Mouse (Mus musculus) MEL (cell line): ENCODE measurements at regions not wholly inside any gene's neighbourhood (a gene's known extent, or its start where the extent isn't known, plus 50 kb on each side); places are given as distances from the start of the nearest gene placed in this dataset.
"Not testable (repeated sequence)": the region's sequence is repeated elsewhere in the genome, so short reads cannot be mapped to it uniquely, and the experiment has no call there.

Source experiments
- DNase-seq: peaks from one replicate; pipeline ENCODE4 v3.0.0; 2011; ENCODE audit warnings: low read depth, low spot score
- H3K27ac ChIP-seq: 2 replicates; pipeline ENCODE4 v1.5.1; 2012; ENCODE audit warnings: low read depth, mild to moderate bottlenecking, control low read depth, low read length, moderate library complexity; ENCODE audit not compliant: control insufficient read depth
- H3K27me3 ChIP-seq, 2 experiments: fragments of 150-350 bp in 1 of 2; sonication (generic) in 1 of 2; 2 replicates each; pipeline ENCODE4 v1.6.1; 2012; ENCODE audit warnings: low read length in 2 of 2, mild to moderate bottlenecking in 2 of 2, improper control_type of control experiment in 1 of 2, moderate library complexity in 1 of 2; ENCODE audit not compliant: insufficient read depth in 2 of 2, control insufficient read depth in 1 of 2
- H3K36me3 ChIP-seq, 2 experiments: 2 replicates each; pipeline ENCODE4 v1.6.1; 2012 to 2014; ENCODE audit warnings: low read length in 2 of 2, improper control_type of control experiment in 1 of 2, inconsistent platforms in 1 of 2, mild to moderate bottlenecking in 1 of 2; ENCODE audit not compliant: insufficient read depth in 2 of 2, control insufficient read depth in 1 of 2
- H3K4me1 ChIP-seq, 2 experiments: fragments of 150-350 bp in 1 of 2; sonication (generic) in 1 of 2; 2 replicates each; pipeline ENCODE4 v1.6.1; 2012; ENCODE audit warnings: low read length in 2 of 2, improper control_type of control experiment in 1 of 2, mild to moderate bottlenecking in 1 of 2; ENCODE audit not compliant: insufficient read depth in 2 of 2, control insufficient read depth in 1 of 2
- H3K4me3 ChIP-seq, 2 experiments: fragments of 150-350 bp in 1 of 2; sonication (generic) in 1 of 2; 2 replicates each; pipeline ENCODE4 v1.5.1; 2012; ENCODE audit warnings: low read depth in 2 of 2, low read length in 2 of 2, mild to moderate bottlenecking in 2 of 2, moderate library complexity in 2 of 2, control low read depth in 1 of 2, improper control_type of control experiment in 1 of 2; ENCODE audit not compliant: control insufficient read depth in 1 of 2, insufficient read depth in 1 of 2
- H3K79me2 ChIP-seq: 2 replicates; pipeline ENCODE4 v1.6.1; 2012; ENCODE audit warnings: mild to moderate bottlenecking, low read length, moderate library complexity; ENCODE audit not compliant: control insufficient read depth, poor library complexity, insufficient read depth
- H3K9ac ChIP-seq: 2 replicates; pipeline ENCODE4 v1.6.1; 2012; ENCODE audit warnings: low read depth, mild to moderate bottlenecking, control low read depth, low read length, moderate library complexity; ENCODE audit not compliant: control insufficient read depth, poor library complexity, severe bottlenecking
- H3K9me3 ChIP-seq: fragments of 150-350 bp; sonication (generic); replicated peaks from 2 replicates; pipeline ENCODE4 v1.6.1; 2012; ENCODE audit warnings: mild to moderate bottlenecking, low read length, improper control_type of control experiment, moderate library complexity; ENCODE audit not compliant: insufficient read depth
- HCFC1 ChIP-seq: IDR thresholded peaks from 2 replicates; pipeline ENCODE4 v1.6.1; 2012; ENCODE audit warnings: low read depth, mild to moderate bottlenecking, inconsistent platforms, low read length, improper control_type of control experiment, moderate library complexity
- NELFE ChIP-seq: IDR thresholded peaks from 2 replicates; pipeline ENCODE4 v1.6.1; 2011; ENCODE audit warnings: low read depth, low read length, improper control_type of control experiment
- NRF1 ChIP-seq: IDR thresholded peaks from 2 replicates; pipeline ENCODE4 v1.6.1; 2014; ENCODE audit warnings: low read depth, mild to moderate bottlenecking, inconsistent platforms, low read length, improper control_type of control experiment, moderate library complexity; ENCODE audit not compliant: poor library complexity, insufficient read depth, severe bottlenecking
- TBP ChIP-seq: IDR thresholded peaks from 2 replicates; pipeline ENCODE4 v1.8.0; 2011; ENCODE audit warnings: low read depth, low read length, improper control_type of control experiment

DNA sequence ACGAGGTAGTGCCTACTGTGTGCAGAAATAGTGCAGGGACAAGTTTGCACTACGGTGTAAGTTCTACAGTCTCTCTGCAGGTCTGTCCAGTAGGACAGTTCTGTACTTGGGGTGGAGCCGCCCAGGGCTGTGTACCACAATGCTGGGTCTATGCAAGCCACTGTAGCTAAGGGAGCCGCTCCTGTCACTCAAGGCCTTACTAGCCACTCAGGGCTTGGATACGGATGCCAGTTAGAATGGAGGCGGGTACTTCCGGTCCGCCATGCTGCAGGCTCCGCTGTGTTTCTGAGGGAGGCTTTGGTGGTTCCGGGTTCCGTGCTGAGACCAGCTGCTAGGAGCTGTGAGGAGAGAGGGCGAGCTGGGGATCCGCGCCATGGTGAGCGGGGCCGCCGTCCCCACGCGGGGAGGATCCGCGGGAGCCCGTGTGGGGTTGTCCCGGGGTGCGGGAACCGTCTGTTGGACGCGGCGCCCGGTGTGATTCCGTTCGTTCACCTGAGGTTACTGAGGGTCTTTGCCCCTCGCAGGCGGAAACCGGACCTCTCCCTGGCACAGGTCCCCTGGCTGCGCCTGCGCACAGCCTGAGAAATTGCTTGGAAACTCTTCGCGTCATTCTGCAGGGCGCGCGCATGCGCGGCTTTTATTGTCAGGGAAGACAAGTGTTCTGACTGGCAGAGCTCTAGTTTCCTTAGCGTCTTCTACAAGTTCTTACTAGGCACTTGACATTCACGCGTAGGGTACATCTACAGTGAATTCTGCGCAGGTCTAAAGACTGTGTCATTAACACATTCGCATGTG, 51.0 kb upstream of the Zfp873 start:
- H3K4me1 ChIP-seq, H3K27me3 ChIP-seq, H3K79me2 ChIP-seq, H3K9me3 ChIP-seq, H3K36me3 ChIP-seq: not testable (repeated sequence)
- TF ChIP-seq TBP (0 out of 2 replicates have a peak, but pooled peaks have one; percentile 15), NRF1 (peak; percentile 72), HCFC1 (0 out of 2 replicates have a peak, but pooled peaks have one; percentile 34), NELFE (peak; percentile 43; the same call in 1 of the 2 replicates)
- H3K9ac ChIP-seq: peak overlapping the region; percentile 60
- DNase-seq: peak; percentile 90
- H3K4me3 ChIP-seq: peak overlapping the region; percentile 41 to 69; a peak in 3 of 4 replicates
- peak overlapping the region; percentile 52; the same call in 1 of the 2 replicates for H3K27ac ChIP-seq
